Mouse (Mus musculus): ENCODE results near the gene Nrp2.
A peak's percentile ranks its signal among the peaks of the same experiment; 100 is the strongest.

The Nrp2 gene

GRCm38 (mm10) chr1:62786255-62786654, 83.2 kb downstream of the Nrp2 start:
- DNase-seq, result peak; percentile 16 to 45

- DNase-seq, result no peak
Observed at GRCm38 (mm10) chr1:62787546-62787945, 84.5 kb downstream of the Nrp2 start.

- DNase-seq, result no peak
Observed at GRCm38 (mm10) chr1:62794223-62794895, 91.3 kb downstream of the Nrp2 start.

GRCm38 (mm10) chr1:62794896-62795255, 91.8 kb downstream of the Nrp2 start:
- no peak for DNase-seq

- DNase-seq, result peak; percentile 54 to 59
Observed at GRCm38 (mm10) chr1:62795307-62796037, 92.4 kb downstream of the Nrp2 start.

GRCm38 (mm10) chr1:62796038-62796647, 93.1 kb downstream of the Nrp2 start:
- no peak for DNase-seq

GRCm38 (mm10) chr1:62799427-62799826, 96.3 kb downstream of the Nrp2 start:
- DNase-seq, result no peak

- no peak for DNase-seq
Observed at GRCm38 (mm10) chr1:62800351-62800750, 97.3 kb downstream of the Nrp2 start.

GRCm38 (mm10) chr1:62801429-62801828, 98.3 kb downstream of the Nrp2 start:
- no peak for DNase-seq

GRCm38 (mm10) chr1:62801842-62802241, 98.8 kb downstream of the Nrp2 start:
- no peak for DNase-seq

- DNase-seq, result no peak
Observed at GRCm38 (mm10) chr1:62803544-62803943, 100.5 kb downstream of the Nrp2 start.

- DNase-seq, result no peak
Observed at GRCm38 (mm10) chr1:62806014-62806413, 102.9 kb downstream of the Nrp2 start.

GRCm38 (mm10) chr1:62808395-62808794, 105.3 kb downstream of the Nrp2 start:
- DNase-seq, result no peak

GRCm38 (mm10) chr1:62809601-62810228, 106.6 kb downstream of the Nrp2 start:
- no peak for DNase-seq

GRCm38 (mm10) chr1:62811141-62811540, 108.1 kb downstream of the Nrp2 start:
- DNase-seq, result no peak

- DNase-seq, result no peak
Observed at GRCm38 (mm10) chr1:62812701-62813684, 109.9 kb downstream of the Nrp2 start.

- DNase-seq, result no peak
Observed at GRCm38 (mm10) chr1:62813938-62814337, 110.9 kb downstream of the Nrp2 start.

- DNase-seq, result no peak
Observed at GRCm38 (mm10) chr1:62817566-62817965, 114.5 kb downstream of the Nrp2 start.

- DNase-seq, result no peak
Observed at GRCm38 (mm10) chr1:62820170-62820569, 117.1 kb downstream of the Nrp2 start.

GRCm38 (mm10) chr1:62821509-62822398, 118.7 kb downstream of the Nrp2 start:
- DNase-seq, result no peak

GRCm38 (mm10) chr1:62823549-62824195, 120.6 kb downstream of the Nrp2 start:
- no peak for DNase-seq

All from thymus, postnatal 36 days (tissue).